Mouse (Mus musculus) left cerebral cortex, postnatal 10 days (tissue): ENCODE data around the gene Lpin2. TPM values are rescaled to one million over a fixed set of nuclear protein-coding genes. Genes with fewer than 3 reads are reported as not detected.

Source experiments
- DNase-seq, 2 experiments: peaks; one replicate each; pipeline ENCODE4 v3.0.0; 2021 to 2022; ENCODE audit warnings: low spot score in 2 of 2, mixed read lengths in 1 of 2; ENCODE audit errors: extremely low spot score in 1 of 2
- intact Hi-C: fragments of 180-260 bp; cut with DNase I; formaldehyde crosslinking; loops from one replicate; pipeline ENCODE4 v1.15.1; 2025
- total RNA-seq, 2 experiments: library from RNA; stranded (reverse); gene quantifications; 2 replicates each; pipeline ENCODE4 v1.2.3; 2021

Gene Lpin2
- total RNA-seq = 10 to 100 TPM; 78.8 to 85.9 TPM

GRCm38 (mm10) chr17:71182211-71182721 lies at the start of gene Lpin2:
Gene Lpin2 (plus strand): TSS chr17:71182560.
- intact Hi-C loops = loop anchor here (5.0 kb wide), 1 partner anchor 120 kb away; no protein-coding TSS in a partner anchor
- DNase-seq = no peak

DNA sequence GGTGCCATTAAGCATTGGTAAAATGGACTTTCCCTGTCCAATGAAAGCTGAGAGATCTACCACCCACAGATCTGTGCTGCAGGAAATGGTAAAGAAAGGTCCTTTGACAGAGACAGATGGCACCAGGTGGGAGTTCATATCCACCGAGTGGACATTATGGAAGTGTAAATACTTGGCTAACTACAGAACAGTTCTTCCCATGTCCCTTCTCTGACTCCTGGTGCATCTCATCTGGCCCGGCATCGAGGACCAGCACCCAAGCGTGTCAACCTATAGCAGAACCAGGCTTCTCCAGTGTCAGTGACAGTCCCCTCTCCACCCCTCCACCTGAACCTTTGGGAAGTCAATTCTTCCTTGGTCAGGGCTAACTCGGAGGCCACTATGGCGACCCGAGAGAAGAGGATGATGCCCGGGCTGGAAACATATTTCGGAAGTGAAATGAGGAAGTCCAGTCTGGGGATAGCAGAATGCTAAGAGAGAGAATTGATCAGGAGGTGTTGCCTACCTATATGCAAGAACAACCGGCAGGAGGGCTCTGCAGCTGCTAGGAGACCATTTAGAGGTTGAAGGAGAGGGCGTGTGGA lies 49.4 kb upstream of the Lpin2 start:
- intact Hi-C loops = no loop called here
- no peak for DNase-seq

DNA sequence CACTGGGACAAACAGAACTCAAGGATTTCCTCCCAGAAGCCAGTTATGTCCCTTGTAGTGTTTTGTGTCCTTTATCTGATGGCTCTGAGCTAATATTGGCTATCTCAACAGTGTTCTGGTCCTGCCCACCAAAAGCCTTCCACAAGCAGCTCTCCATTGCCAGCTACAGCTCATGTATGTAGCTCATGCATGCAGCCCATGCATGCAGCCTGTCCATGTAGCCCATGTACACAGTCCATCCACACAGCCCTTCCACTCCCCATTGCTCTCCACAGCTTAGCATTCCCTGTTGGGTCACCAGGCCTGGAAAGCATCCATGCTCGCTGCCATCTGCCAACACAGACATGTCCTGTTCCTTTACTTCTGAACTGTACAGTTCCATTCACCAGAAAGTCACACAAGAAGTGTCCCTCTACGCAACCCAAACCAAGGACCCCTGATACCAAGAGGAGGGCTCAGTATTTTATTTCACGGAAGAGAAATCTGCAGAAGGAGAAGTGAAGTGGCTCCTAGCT lies 47.9 kb upstream of the Lpin2 start:
- DNase-seq = no peak
- intact Hi-C loops = no loop called here

- DNase-seq = no peak
- intact Hi-C loops = no loop called here
These were observed 47.3 kb upstream of the Lpin2 start for GRCm38 (mm10) chr17:71135108-71135507.

DNA sequence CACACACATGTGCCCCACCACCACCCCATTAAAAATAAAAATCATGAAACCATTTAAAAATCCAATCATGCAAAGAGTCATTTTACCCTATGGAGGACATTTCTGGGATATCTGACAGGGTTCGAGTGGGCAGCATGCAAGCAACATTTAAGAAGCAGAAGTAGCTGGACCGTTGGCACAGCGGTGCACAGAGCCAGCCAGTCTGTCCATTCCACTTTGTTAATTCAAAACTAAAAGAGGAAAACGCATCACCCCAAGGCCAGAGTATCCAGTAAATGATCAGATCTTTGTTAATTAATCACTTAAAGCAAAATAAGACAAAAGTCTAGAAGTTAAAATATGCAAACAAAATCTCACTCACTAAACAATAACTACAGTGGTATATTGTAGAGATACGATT lies 46.5 kb upstream of the Lpin2 start:
- intact Hi-C loops = no loop called here
- no peak for DNase-seq

GRCm38 (mm10) chr17:71136384-71137333 lies 45.7 kb upstream of the Lpin2 start:
- intact Hi-C loops = no loop called here
- no peak for DNase-seq

DNA sequence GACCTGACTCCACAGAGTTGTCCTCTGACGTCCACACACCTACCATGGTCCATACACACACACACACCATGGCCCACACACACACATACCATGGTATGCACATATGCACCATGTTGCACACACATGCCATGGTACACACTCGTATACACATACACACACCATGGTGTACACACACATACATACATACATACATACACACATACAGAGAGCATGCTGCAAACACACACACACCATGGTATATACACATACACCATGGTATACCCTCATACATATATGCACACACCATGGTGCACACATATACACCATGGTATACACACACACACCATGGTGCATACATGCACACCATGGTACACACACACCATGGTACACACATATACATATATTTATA lies 45.0 kb upstream of the Lpin2 start:
- intact Hi-C loops = no loop called here

GRCm38 (mm10) chr17:71142068-71142467 lies 40.3 kb upstream of the Lpin2 start:
- no peak for DNase-seq

More for the DNA sequence above, 45.0 kb upstream of the Lpin2 start:
- DNase-seq = no peak

GRCm38 (mm10) chr17:71143155-71143554 lies 39.2 kb upstream of the Lpin2 start:
- no peak for DNase-seq
- intact Hi-C loops = no loop called here

More at GRCm38 (mm10) chr17:71142068-71142467, 40.3 kb upstream of the Lpin2 start:
- intact Hi-C loops = no loop called here

- intact Hi-C loops = no loop called here
- DNase-seq = no peak
These were observed 37.8 kb upstream of the Lpin2 start for GRCm38 (mm10) chr17:71144322-71145116.

DNA sequence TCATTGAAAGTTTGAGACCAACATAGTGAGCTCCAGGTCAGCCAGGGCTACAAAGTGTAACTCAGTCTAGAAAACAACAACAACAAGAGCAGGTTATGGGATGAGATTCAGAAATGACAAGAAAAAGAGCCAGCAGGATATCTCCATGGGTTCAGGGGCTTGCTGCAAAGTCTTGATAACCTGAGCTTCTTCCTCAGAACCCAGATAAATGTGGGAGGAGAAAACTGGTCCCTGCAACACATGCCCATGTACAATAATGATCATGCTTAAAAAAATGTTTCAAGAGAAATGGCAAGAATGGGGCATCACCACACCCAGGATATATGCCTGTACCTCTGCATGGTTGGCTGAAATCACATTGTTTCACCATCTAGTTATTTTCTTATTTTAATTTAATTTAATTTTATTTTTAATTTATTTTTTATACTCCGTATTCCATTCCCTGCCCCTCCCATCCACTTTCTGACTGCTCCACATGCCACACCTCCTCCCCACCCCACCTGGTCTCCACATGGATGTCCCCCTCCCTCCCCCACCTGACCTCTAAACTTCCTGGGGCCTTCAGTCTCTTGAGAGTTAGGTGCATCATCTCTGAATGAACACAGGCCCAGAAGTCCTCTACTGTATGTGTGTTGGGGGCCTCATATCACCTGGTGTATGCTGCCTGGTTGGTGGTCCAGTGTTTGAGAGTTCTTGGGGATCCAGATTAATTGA lies 37.0 kb upstream of the Lpin2 start:
- DNase-seq = no peak
- intact Hi-C loops = no loop called here

- DNase-seq = no peak
- intact Hi-C loops = no loop called here
These were observed 29.0 kb upstream of the Lpin2 start for GRCm38 (mm10) chr17:71153356-71153755.

DNA sequence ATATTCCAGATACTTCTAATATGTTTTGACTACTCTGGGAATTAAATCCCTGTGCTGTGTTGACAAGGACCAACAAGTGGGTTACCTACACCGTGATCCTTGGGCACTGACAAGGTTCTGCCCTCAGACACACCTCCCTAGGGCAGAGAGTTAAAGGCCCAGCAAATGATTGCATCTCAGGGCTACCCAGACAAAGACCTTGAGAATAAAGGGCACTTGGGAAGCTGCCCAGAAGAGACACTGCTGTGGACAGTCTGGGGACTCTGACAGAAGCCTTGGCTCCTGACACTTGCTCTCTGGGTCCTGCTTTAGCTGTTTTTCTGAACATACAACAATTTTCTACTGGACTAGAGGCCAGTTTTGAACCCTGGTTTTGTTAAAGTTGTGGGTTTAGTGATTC lies 27.1 kb upstream of the Lpin2 start:
- DNase-seq = no peak
- intact Hi-C loops = no loop called here

- intact Hi-C loops = no loop called here
- DNase-seq = no peak
These were observed 23.2 kb upstream of the Lpin2 start for GRCm38 (mm10) chr17:71159152-71159567.

GRCm38 (mm10) chr17:71159720-71160119 lies 22.6 kb upstream of the Lpin2 start:
- no peak for DNase-seq
- intact Hi-C loops = no loop called here

DNA sequence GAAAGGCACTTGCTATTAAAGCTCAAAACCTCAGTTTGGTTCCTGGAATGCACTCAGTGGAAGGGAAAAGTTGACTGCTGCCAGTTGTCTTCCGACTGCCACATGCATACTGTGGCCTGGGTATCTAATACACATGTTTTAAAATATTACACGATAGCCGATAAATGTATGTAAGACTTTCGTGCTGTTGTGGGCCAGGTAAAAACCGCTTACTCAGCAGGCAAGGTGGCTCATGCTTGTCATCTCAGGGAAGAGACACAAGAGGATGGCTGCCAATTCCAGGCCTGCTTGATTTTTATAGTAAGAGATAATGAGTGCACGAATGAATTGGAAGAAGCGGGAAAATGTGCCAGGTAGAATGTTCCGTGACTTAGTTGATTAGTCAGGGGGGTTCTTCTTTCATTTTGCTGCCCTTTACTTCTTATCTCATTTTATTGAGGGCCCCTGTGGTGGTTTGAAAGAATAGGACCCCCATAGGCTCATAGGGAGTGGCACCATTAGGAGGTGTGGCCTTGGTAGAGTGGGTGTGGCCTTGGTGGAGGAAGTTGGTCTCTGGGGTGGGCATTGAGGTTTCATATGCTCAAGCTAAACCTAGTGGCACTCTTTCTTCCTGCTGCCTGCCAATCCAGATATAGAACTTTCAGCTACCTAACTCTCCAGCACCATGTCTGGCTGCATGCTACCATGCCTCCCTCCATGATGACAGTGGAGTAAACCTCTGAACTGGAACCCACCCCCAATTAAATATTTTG lies 21.9 kb upstream of the Lpin2 start:
- intact Hi-C loops = no loop called here

DNA sequence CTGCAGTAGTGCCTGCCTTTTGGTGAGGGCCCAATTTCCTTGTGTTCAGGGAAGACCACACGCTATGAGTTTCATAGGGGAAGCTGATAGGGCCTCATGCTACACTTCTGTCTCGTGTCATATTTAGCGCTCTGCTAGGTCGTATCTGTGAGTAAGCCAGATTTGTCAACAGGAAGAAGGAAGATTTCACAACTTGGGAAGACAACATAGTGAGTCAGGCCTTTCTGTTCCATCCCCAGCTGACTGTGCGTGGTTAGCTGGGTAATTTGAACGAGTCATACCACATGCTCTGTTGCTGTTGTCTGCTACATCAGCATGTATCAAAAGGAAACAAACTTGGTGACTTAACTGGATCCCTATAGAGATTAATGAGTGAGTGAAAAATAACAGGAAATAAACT lies 17.4 kb upstream of the Lpin2 start:
- intact Hi-C loops = no loop called here

More for the DNA sequence above, 21.9 kb upstream of the Lpin2 start:
- DNase-seq = no peak

More for the DNA sequence above, 17.4 kb upstream of the Lpin2 start:
- DNase-seq = peak in 1 of 2 experiments; percentile 20
